Mouse (Mus musculus): ENCODE data around the gene 4930412O13Rik.

4930412O13Rik gene

GRCm38 (mm10) chr2:9903854-9904560, 23.0 kb downstream of the 4930412O13Rik start:
- no peak for DNase-seq

DNA sequence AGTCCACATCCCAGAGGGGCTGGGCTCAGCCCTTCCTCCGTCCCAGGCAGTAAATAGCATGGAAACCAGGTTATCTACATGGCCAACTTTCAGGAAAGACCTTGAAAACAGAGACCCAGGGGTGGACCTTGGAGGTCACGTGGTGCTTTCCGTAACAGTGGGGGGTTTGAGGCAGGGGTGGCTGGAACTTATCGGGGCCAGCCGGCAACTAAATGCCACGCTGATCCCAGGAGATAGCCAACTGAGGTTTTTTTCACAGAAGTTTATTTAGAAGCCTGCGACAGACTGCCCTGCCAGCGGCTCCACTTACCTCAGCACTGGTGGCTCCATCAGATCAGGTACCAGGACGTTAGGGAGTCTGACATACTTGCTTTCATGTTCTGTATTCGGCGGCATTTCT, 24.9 kb downstream of the 4930412O13Rik start:
- DNase-seq: no peak

DNA sequence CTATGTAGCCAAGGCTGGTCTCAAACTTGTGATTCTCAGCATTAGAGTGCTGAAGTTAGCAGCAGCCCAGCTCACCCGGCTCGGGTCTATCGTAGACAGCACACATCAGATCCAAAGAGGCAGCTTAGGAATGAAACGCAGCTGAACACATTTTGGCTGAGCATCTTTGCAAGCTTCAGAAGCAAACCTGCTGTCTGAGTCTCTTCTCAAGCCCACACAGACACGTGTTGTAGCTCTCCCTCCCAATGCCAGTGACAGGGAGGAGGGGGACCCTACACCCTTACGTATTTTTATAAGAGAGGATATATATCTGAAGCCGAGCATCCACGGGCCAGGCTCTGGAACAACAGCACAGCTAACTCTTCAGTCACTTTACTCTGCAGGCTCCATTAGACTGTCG, 36.5 kb downstream of the 4930412O13Rik start:
- DNase-seq: no peak

DNA sequence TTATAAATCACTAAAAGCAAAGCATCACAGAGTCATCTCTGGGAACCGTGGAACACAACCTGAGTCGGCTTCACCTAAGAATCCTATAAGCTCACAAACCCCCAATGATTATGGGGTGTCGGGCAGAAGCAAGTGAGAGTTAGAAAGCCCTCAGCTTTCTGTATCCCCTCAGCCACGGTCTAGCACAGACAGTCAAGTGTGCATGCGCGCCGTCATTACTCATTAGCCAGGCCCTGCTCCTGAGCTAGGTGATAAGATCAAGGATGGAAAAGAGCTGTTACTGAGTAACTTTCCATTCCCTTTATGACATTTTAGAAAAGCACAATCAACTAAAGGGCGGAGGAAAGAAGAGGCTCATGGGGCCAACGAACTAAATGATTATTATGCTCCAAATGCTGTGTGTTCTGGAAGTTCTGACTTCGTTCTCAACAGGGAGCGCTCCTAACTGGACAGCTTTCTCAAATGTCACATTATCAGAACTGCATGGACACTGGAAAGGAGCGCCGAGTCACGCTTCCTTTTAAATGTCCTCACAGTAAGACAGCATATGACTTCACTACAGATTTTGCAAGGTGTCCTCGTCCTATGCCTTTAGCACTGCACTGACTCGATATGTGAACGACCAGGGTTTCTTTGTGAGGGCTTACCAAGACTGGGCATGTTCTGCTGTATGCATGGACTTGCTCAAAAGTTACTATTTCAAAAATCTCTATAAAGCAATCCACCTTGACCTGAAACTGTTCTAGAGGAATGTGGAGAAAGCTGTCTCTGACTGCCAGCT, 37.8 kb downstream of the 4930412O13Rik start:
- DNase-seq: no peak

GRCm38 (mm10) chr2:9926194-9926904, 45.3 kb downstream of the 4930412O13Rik start:
- DNase-seq: no peak

GRCm38 (mm10) chr2:9926905-9927283, 45.8 kb downstream of the 4930412O13Rik start:
- DNase-seq: no peak

All from cerebellum, adult 11 months (tissue).